Mouse (Mus musculus) heart, embryonic 14.5 days (tissue): ENCODE measurements at regions not wholly inside any gene's neighbourhood (a gene's known extent, or its start where the extent isn't known, plus 50 kb on each side); places are given as distances from the start of the nearest gene placed in this dataset.

Source experiments
- ATAC-seq: fragments of 200-750 bp; cut with Nextera tagmentation; 2 replicates; pipeline ENCODE4 v1.8.0; 2017; ENCODE audit warnings: low read depth, moderate TSS enrichment; ENCODE audit not compliant: insufficient number of reproducible peaks, insufficient read depth, low FRiP score
- H3K27ac ChIP-seq, 2 experiments: fragments of 200-500 bp in 1 of 2; fragments of 300-500 bp in 1 of 2; sonication (generic) in 1 of 2; replicated peaks in 1 of 2; 2 replicates each; pipeline ENCODE4 v1.5.1; 2012 to 2014; ENCODE audit warnings: low read depth in 2 of 2, low read length in 2 of 2, control low read depth in 1 of 2, mild to moderate bottlenecking in 1 of 2, mixed read lengths in 1 of 2; ENCODE audit not compliant: control insufficient read depth in 1 of 2, insufficient read depth in 1 of 2
- H3K27me3 ChIP-seq: fragments of 300-500 bp; sonication (generic); 2 replicates; pipeline ENCODE4 v1.6.1; 2014; ENCODE audit warnings: mild to moderate bottlenecking, low read length, control low read depth; ENCODE audit not compliant: control insufficient read depth, insufficient read depth
- H3K36me3 ChIP-seq: fragments of 300-500 bp; sonication (generic); 2 replicates; pipeline ENCODE4 v1.6.1; 2014; ENCODE audit warnings: mild to moderate bottlenecking, control low read depth, low read length, mixed read lengths; ENCODE audit not compliant: control insufficient read depth, insufficient read depth
- H3K4me1 ChIP-seq, 2 experiments: fragments of 200-500 bp in 1 of 2; fragments of 300-500 bp in 1 of 2; sonication (generic) in 1 of 2; 2 replicates each; pipeline ENCODE4 v1.6.1; 2012 to 2014; ENCODE audit warnings: low read length in 2 of 2, control low read depth in 1 of 2, mixed read lengths in 1 of 2; ENCODE audit not compliant: control insufficient read depth in 2 of 2, insufficient read depth in 2 of 2
- H3K4me2 ChIP-seq: fragments of 300-500 bp; sonication (generic); 2 replicates; pipeline ENCODE4 v1.6.1; 2014; ENCODE audit warnings: mild to moderate bottlenecking, low read length
- H3K4me3 ChIP-seq, 2 experiments: fragments of 200-500 bp in 1 of 2; fragments of 300-500 bp in 1 of 2; sonication (generic) in 1 of 2; 2 replicates each; pipeline ENCODE4 v1.5.1; 2012 to 2014; ENCODE audit warnings: low read length in 2 of 2, mild to moderate bottlenecking in 2 of 2, control low read depth in 1 of 2, low read depth in 1 of 2, moderate library complexity in 1 of 2; ENCODE audit not compliant: control insufficient read depth in 1 of 2, insufficient read depth in 1 of 2
- H3K9ac ChIP-seq: fragments of 300-500 bp; sonication (generic); 2 replicates; pipeline ENCODE4 v1.6.1; 2014; ENCODE audit warnings: mild to moderate bottlenecking, low read length
- H3K9me3 ChIP-seq: fragments of 300-500 bp; sonication (generic); 2 replicates; pipeline ENCODE4 v1.6.1; 2016; ENCODE audit warnings: low read length, control low read depth; ENCODE audit not compliant: control insufficient read depth
- WGBS: fragments of 180-500 bp; shearing (Covaris S2); extraction: QIAGEN DNeasy Blood & Tissue Kit; methylation state at CpG from one replicate; pipeline ENCODE4 v1.1.7; 2014; 5-methylcytosine and 5-hydroxymethylcytosine counted together

DNA sequence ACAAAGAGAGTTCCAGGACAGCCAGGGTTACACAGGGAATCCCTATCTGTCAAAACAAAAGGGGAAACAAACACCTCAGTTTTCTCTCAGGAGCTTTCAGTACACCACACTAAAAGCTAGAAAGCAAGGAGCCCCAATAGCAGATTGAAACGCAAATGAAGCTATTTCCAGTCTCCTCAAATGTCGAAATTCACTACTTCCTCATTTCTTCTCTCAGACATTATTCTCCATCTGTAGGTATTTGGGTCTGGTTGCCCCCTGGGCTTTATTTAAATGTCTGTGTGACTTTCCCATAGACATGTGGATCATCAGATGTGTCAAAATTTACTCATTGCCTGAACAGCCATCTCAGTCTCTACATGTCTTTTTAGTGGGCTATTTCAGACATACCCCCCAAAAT lies 197.2 kb downstream of the Mycn start:
- peaks cover 0 to 2% of the 10 kb centered on the region in 2 experiments; a peak in 1 of 4 replicates for H3K4me1 ChIP-seq
- no peaks in the 10 kb centered on the region for H3K36me3 ChIP-seq
- no peaks in the 10 kb centered on the region for H3K9me3 ChIP-seq
- 68% methylated on average over 2 of the region's 2 CpGs for WGBS
- H3K4me2 ChIP-seq, result no peak overlapping the region
- H3K9ac ChIP-seq, result no peak overlapping the region
- H3K27me3 ChIP-seq, result no peaks in the 10 kb centered on the region
- H3K4me3 ChIP-seq, result no peak overlapping the region
- no peak for ATAC-seq
- H3K27ac ChIP-seq, result no peak overlapping the region

DNA sequence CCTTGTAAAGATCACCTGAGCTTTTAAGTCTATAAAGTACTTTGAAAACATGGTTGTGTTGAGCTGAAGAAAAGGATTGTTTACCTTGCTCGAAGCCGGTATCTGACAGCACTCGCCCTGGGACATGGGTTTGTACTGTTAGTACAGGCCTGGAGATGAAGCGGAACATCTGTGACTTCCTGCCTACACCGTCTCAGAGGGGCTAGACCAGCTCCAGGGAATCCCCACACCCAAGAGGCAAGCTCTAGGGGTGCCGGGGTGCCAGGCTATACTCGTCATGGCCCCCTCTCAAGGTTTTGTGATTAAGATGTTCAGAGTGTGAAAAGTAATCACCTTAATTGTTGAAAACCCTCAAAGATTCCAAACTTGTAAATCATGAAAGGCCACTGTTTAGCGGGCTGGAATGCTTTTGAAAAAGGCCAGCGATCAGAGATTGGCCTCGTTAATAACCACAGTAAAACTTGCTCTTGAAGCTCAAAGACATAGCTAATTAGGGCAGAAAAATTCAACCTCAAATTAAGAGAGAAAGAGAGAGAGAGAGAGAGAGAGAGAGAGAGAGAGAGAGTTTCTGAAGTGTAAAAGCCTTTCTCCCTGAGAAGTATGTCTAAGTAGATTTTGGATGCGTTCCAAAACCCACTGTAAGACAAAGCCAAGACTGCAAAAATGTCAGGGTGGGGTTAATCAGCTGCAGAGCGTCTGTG lies 202.9 kb downstream of the Mycn start:
- 40% methylated on average over 12 of the region's 12 CpGs for WGBS
- H3K4me2 ChIP-seq, result no peak overlapping the region
- no peaks in the 10 kb centered on the region for H3K27me3 ChIP-seq
- peaks cover 6 to 12% of the 10 kb centered on the region in 2 experiments for H3K4me1 ChIP-seq
- H3K9ac ChIP-seq, result no peak overlapping the region
- H3K9me3 ChIP-seq, result no peaks in the 10 kb centered on the region
- no peaks in the 10 kb centered on the region for H3K36me3 ChIP-seq
- no peak overlapping the region for H3K27ac ChIP-seq
- no peak overlapping the region for H3K4me3 ChIP-seq
- no peak for ATAC-seq

DNA sequence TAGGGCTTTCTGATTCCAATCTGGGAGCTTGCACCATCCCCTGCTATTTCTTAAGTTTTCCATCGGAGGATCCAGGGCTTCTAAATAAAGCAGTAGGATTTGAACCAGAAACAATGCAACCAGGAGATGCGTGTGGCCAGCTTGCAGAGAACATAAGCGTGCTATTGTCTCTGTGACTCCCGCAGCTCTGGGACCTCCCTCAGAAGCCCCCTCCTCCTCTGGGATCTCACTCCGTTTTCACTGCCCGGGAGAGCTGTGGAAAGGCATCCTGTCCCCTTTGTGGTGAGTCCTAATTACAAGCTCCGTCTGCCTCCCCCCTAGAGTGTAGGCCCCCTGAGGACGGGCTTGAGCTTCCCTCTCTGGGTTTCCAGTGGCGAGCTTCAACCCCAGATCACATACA lies 215.9 kb downstream of the Mycn start:
- peak overlapping the region; percentile 51 for H3K4me2 ChIP-seq
- no peak for ATAC-seq
- no peak overlapping the region for H3K4me3 ChIP-seq
- no peak overlapping the region for H3K27ac ChIP-seq
- no peaks in the 10 kb centered on the region for H3K9me3 ChIP-seq
- 20% methylated on average over 9 of the region's 9 CpGs for WGBS
- no peak overlapping the region; the same call in 1 of the 2 replicates for H3K9ac ChIP-seq
- no peaks in the 10 kb centered on the region for H3K36me3 ChIP-seq
- peaks cover 5% of the 10 kb centered on the region; the same call in 1 of the 2 replicates for H3K27me3 ChIP-seq
- H3K4me1 ChIP-seq, result peaks cover 4 to 10% of the 10 kb centered on the region in 2 experiments; a peak in 2 of 4 replicates

DNA sequence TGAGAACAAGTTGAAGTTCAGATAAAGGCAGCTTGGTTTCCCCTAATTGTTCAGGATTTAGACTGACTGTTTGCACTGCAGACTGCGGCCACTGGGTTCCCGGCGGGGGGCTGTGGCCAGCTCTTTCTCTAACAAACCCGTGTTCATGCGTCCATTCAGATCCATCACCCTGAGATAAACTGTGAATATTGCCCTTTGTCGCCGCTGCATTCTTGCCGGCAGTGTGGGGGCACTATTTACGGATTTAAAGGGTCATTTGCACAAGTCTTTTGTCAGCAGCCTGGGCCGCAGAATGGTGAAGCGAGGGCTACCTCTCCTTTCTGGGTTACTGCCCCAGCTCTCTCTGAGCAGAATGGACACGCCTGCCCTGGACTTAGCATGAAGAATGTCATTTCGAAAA lies 216.6 kb downstream of the Mycn start:
- ATAC-seq, result no peak
- H3K27me3 ChIP-seq, result peaks cover 5% of the 10 kb centered on the region; the same call in 1 of the 2 replicates
- no peaks in the 10 kb centered on the region for H3K36me3 ChIP-seq
- H3K4me1 ChIP-seq, result peaks cover 4 to 10% of the 10 kb centered on the region in 2 experiments; a peak in 2 of 4 replicates
- no peaks in the 10 kb centered on the region for H3K9me3 ChIP-seq
- H3K27ac ChIP-seq, result no peak overlapping the region
- H3K9ac ChIP-seq, result no peak overlapping the region; the same call in 1 of the 2 replicates
- H3K4me3 ChIP-seq, result peak overlapping the region in 1 of 2 experiments; percentile 14; a peak in 2 of 4 replicates
- peak overlapping the region; percentile 51 for H3K4me2 ChIP-seq
- 16% methylated on average over 13 of the region's 13 CpGs for WGBS

DNA sequence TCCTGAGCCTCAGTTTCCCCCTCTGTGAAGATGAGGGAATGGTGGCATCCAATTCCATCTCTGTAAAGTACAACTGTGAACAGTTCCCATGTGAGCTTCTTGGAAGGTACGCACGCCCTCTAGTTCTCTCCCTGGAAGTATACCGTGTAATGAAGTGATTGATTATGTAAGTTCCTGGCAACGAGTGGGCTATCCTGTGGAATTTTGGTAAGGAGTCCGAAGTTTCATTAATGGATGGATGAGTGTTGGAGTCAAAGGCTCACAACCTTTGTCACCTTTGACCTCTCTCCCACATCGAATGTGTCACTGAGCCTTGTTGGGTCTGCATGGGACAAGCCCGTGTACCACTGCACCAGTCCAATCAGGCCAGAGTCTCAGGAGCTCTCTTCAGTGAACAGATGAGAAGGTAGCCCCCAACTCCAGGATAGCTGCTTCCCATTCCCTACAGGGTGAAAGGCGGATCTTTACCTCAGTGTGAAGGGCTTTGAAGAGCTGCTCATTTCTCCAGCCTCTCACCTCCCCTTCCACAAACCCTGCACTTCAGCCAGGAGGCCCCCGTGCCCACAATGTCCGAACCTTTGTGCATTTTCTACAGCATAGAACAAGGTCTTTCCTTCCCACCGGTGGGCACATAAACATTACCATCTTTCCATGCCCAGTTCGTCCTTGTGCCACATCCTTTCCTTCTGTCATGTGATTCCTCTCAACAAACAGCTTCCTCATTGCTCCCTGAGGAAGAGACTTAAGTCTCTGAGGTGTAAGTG lies 217.8 kb downstream of the Mycn start:
- H3K4me1 ChIP-seq, result peaks cover 4 to 10% of the 10 kb centered on the region in 2 experiments; a peak in 2 of 4 replicates

DNA sequence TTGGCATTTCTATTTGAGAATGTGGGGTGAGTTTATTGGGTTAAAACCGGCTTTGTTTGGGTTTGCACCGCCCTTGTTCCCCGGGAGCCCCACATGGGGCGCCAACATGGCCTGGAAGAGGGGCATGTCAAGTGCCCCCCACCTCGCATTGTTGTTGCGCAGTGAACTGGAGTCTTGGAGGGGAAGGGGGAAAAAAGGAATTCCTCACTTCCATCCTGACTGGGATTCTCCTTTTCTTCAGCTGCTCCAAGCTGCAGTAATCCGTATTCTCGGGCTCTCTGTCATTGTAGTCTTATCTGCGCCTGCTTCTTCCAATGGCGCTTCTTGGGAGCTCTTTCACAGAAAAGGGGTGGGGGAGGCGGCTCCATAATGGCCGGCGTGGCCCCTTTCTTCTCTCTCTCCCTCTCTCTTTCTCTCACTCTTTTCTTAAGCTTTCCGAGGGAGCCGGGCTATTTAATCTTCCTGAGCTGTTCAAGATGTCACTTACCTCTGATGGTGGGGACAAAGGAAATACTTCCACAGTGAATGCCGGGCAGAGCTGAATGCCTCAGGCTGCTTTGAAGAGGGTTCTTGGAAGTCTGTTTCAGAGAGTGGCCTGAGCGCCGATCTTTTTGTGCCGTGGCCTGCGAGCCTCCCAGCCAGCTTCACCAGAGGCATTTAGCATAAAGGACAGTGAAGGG lies 218.6 kb downstream of the Mycn start:
- H3K36me3 ChIP-seq, result no peaks in the 10 kb centered on the region
- no peak for ATAC-seq
- no peak overlapping the region for H3K27ac ChIP-seq

More for the DNA sequence above, 217.8 kb downstream of the Mycn start:
- no peak for ATAC-seq
- H3K4me3 ChIP-seq, result no peak overlapping the region
- H3K36me3 ChIP-seq, result no peaks in the 10 kb centered on the region
- H3K27ac ChIP-seq, result no peak overlapping the region
- WGBS, result 87% methylated on average over 12 of the region's 12 CpGs
- H3K4me2 ChIP-seq, result no peak overlapping the region
- H3K9ac ChIP-seq, result no peak overlapping the region
- H3K27me3 ChIP-seq, result peaks cover 5% of the 10 kb centered on the region; the same call in 1 of the 2 replicates
- no peaks in the 10 kb centered on the region for H3K9me3 ChIP-seq

DNA sequence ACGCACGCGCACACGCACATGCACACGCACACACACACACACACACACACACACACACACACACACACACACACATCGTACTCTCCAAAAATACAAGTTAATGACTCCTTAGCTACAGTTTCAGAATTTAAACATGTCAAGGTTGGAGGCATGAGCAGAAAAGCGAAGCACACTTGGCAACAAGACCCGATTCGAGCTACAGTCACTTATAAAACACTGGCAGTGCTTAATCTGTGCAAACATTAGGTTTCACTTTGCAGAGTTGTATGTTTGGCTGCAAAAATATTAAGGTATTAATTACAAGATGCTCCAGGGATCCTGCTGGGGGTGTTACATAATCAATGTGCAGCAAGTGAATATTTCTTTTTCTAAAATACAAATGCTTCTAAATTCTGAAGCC lies 225.0 kb downstream of the Mycn start:
- WGBS, result 96% methylated on average over 9 of the region's 9 CpGs
- no peak for ATAC-seq

More for the DNA sequence above, 218.6 kb downstream of the Mycn start:
- Histone ChIP-seq H3K4me3 (no peak overlapping the region), H3K4me2 (no peak overlapping the region), H3K9me3 (no peaks in the 10 kb centered on the region), H3K27me3 (peaks cover 5% of the 10 kb centered on the region; the same call in 1 of the 2 replicates), H3K9ac (no peak overlapping the region), H3K4me1 (peaks cover 4 to 10% of the 10 kb centered on the region in 2 experiments; a peak in 2 of 4 replicates)
- WGBS, result 80% methylated on average over 20 of the region's 20 CpGs

More for the DNA sequence above, 225.0 kb downstream of the Mycn start:
- no peak overlapping the region for H3K9ac ChIP-seq
- no peak overlapping the region for H3K27ac ChIP-seq
- H3K4me2 ChIP-seq, result no peak overlapping the region
- H3K4me1 ChIP-seq, result peaks cover 0 to 2% of the 10 kb centered on the region in 2 experiments; a peak in 1 of 4 replicates
- H3K4me3 ChIP-seq, result no peak overlapping the region
- H3K36me3 ChIP-seq, result no peaks in the 10 kb centered on the region
- no peaks in the 10 kb centered on the region for H3K27me3 ChIP-seq
- no peaks in the 10 kb centered on the region for H3K9me3 ChIP-seq
